Mouse (Mus musculus) bone marrow macrophage, adult 2 months (primary cell): Measurements from ENCODE around the gene Aaas. TPM values are rescaled to one million over a fixed set of nuclear protein-coding genes. Genes with fewer than 3 reads are reported as not detected.
A peak's percentile ranks its signal among the peaks of the same experiment; 100 is the strongest.

Experiments
- H3K27ac ChIP-seq: 2 replicates; pipeline ENCODE4 v1.5.1; 2012; ENCODE audit warnings: low read depth, low read length; ENCODE audit not compliant: insufficient read depth
- H3K4me1 ChIP-seq: 2 replicates; pipeline ENCODE4 v1.6.1; 2012; ENCODE audit warnings: low read length; ENCODE audit not compliant: control insufficient read depth, insufficient read depth
- H3K4me3 ChIP-seq: 2 replicates; pipeline ENCODE4 v1.5.1; 2012; ENCODE audit warnings: mild to moderate bottlenecking, low read length, moderate library complexity; ENCODE audit not compliant: insufficient read depth
- CTCF ChIP-seq: IDR thresholded peaks from 2 replicates; pipeline ENCODE4 v1.5.1; 2012; ENCODE audit warnings: low read depth, mild to moderate bottlenecking, low read length, moderate library complexity
- POLR2A ChIP-seq: IDR thresholded peaks from 2 replicates; pipeline ENCODE4 v1.6.1; 2012; ENCODE audit warnings: mild to moderate bottlenecking, low read depth, low read length, borderline replicate concordance
- polyA plus RNA-seq: library from polyadenylated mRNA; stranded (reverse); fragments of >200 nt; gene quantifications from 2 replicates; pipeline ENCODE4 v1.2.4, GENCODE M21; 2012; ENCODE audit not compliant: missing spikeins, insufficient read depth, insufficient read length

Gene Aaas
- 35.7 and 39.7 TPM in 2 replicates for polyA plus RNA-seq

DNA sequence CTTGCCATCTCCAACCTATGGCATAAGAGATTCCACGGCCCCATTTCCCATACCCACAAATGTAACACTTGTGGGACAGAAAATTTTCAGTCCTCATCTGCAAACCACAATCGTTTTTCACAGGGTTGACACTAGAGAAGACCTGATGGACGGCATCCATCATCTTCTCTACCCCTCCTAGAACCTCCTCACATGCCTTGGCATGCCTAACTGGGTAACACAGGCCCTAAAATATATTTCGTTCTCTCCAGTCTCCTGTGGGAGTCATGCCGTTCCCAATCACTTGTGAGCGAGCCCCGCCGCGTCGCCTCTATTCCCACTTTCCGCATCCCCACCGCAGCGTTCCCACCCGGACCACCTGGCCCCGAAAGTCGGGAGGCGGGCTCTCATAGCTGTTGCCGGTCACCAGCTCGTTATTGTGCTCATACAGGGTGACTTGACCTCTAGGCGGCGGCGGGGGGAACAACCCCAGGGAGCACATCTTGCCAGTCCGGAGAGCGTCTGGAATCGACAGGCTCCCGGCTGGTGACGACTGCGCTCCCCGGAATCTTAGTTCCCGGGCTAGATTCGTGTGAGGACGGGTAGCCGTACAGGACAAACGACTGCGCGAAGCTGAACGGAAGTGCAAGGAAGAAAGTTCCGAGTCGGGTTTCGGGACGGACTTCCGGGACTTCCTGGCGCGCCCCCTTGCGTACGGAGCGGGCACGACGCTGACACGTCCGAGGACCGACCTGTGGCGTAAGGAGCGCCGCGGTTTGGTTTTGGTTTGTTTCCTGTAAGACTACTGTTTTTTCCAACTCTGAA is at the start of gene Aaas:
TSS of gene Aaas (minus strand) at position 634 of the 804 bp plus-strand sequence.
- Histone ChIP-seq H3K4me3 (peak within 1 kb of the TSS; percentile 66), H3K4me1 (peaks cover 6% of the 10 kb centered on the region), H3K27ac (peak within 1 kb of the TSS; percentile 43)
- TF ChIP-seq CTCF, result 0 out of 2 replicates have a peak, but pooled peaks have one; percentile 26
- TF ChIP-seq POLR2A, result no peak

DNA sequence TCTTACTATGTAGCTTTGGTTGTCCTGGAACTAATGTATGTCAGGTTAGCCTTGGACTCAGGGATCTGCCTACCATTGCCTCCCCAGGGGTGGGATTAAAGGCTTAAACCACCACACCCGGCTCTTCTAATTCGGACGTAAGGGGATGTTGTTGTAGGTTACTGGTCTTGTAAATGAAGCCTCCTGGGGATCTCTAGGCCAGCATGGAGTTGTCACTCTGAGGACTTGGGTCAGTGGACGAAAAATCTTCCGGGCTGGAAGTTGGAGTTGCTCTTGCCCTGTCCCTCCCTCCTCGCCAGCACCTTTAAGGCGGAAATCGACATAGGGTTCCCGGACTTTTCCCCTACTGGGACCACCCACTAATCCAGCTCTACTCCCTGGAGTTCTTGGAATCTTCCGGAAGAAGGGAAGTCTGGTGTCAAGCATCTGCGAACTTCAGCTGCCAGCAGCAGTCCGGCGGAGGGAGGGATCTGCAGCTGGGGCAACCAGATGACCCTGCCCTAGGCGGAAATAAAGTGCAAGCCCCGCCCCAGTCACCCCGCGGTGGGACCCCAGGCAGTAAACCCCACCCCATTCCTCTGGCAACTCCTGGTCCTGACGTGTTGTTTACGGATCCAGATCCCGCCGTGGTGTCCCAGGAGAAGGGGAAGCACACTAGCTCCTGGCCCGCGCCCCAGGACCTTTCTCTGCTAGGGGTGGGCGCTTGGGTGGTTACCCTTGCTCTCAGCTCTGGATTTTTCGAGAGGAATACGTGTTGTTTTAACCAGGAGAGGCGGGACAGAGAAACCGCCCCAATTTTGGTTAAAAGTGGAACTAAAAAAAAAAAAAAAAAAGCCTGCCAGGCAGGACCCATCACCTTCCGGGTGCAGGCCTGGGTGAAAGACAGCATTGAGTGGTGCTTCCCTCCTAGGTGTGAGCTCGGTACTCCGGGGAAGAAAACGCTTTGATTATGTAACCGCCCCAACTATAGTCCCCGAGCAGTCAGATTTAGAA is 49.0 kb upstream of the Aaas start:
- H3K4me1 ChIP-seq, result peaks cover 28% of the 10 kb centered on the region
- no peak for TF ChIP-seq CTCF
- TF ChIP-seq POLR2A, result no peak; the same call in 1 of the 2 replicates
- H3K27ac ChIP-seq, result peak overlapping the region; percentile 92
- H3K4me3 ChIP-seq, result peak overlapping the region; percentile 68

DNA sequence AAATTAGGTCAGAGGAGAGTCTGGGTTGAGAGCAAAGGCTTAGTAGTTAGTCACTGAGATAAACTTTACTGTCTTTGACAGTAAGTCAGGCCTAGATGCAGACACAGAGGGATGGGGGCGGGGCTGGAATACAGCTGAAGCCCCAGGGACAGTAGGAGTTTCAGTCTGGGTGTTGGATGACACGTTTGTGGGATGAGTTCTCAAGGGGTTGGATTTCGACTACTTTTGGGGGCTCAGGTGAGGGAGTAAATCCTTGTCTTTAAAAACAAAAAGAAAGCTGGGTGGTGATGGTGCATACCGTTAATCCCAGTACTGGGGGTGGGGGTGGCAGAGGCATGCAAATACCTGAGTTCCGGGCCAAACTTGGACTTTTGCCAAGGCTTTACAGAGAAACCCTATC is 48.1 kb upstream of the Aaas start:
- Histone ChIP-seq H3K27ac (no peak overlapping the region; the same call in 1 of the 2 replicates), H3K4me3 (no peak overlapping the region), H3K4me1 (peaks cover 36% of the 10 kb centered on the region)
- TF ChIP-seq CTCF (no peak), POLR2A (no peak)

DNA sequence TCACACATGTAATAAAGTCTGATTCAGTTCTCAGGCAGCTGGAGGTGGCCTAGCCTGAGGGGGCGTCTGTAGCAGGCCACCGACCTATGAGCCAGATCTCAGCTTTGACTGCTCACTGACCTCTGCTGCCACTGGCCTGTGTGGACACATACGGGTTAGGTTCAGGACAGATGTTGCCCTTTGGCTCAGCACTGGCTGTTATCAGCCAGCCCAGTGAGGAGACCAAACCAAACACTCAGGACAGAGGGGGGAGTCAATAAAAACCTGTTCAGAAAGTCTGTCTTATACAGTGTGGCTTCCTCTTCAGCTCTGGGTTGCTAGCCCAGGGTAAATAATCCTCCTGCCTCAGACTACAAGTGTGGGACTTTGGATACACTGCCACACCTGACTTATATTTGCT is 44.5 kb upstream of the Aaas start:
- TF ChIP-seq CTCF (no peak), POLR2A (no peak)

DNA sequence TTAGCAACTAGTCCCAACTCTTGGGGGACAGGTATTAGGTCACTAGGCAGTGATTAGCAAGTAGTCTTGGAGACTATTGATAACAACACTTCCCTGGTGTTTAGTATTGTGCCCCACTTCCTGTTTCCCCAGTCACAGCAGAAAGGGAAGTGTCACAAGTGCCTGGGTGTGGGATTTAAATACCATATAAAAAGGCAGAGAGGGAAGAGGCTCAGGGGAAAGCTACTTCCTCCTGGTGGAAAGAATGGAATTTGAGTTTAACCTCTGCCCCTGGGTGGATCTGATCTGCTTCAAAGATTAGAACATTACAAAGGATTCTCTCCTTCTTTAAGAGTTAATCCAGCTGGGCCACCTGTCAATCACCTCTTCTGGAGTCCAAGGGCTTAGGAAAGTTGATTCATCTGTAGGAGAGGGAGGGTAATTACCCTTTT is 43.0 kb upstream of the Aaas start:
- H3K4me3 ChIP-seq, result no peak overlapping the region
- TF ChIP-seq POLR2A (no peak), CTCF (no peak)
- H3K4me1 ChIP-seq, result peaks cover 58% of the 10 kb centered on the region
- H3K27ac ChIP-seq, result peak overlapping the region; percentile 99

More for the DNA sequence above, 44.5 kb upstream of the Aaas start:
- Histone ChIP-seq H3K4me1 (peaks cover 54% of the 10 kb centered on the region), H3K27ac (peak overlapping the region; percentile 99), H3K4me3 (no peak overlapping the region)

DNA sequence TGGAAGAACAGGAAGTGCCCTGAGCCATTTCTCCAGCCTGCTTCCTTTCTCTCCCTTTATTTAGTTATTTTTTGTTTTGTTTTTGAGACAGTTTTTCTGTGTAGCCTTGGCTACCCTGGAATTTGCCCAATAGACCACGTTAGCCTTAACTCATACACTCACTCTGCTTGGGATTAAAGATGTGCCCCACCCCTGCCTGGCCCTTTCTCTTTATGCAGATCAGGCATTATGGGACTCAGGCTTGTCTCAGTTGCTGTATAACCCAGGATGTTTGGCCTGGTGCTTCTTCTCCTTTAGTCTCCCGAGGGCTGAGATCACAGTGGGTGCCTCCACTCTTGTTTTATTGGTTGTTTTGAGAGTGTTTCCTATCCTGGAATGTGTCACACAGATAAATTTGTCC is 41.9 kb upstream of the Aaas start:
- Histone ChIP-seq H3K4me3 (no peak overlapping the region), H3K27ac (peak overlapping the region; percentile 99), H3K4me1 (peaks cover 58% of the 10 kb centered on the region)
- TF ChIP-seq CTCF, result no peak
- no peak for TF ChIP-seq POLR2A

DNA sequence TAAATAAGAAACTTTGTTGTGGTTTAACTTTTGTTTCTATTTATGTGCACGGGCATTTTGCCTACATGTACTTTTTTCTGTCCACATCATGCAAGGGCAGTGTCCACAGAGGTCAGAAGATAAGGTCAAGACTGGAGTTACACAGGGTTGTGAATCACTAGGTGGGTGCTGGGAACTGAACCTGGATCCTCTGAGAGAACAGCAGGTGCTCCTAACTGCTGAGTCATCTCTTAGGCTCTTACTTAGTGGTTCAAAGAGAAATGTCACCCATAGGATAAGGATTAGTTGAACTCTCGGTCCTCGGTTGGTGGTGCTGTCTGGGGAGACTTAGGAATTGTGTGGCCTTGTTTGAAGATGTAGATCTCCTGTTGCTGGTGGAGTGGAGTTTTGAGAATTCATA is 38.4 kb upstream of the Aaas start:
- Histone ChIP-seq H3K4me3 (no peak overlapping the region), H3K4me1 (peaks cover 42% of the 10 kb centered on the region), H3K27ac (no peak overlapping the region)
- TF ChIP-seq CTCF (no peak), POLR2A (no peak)

DNA sequence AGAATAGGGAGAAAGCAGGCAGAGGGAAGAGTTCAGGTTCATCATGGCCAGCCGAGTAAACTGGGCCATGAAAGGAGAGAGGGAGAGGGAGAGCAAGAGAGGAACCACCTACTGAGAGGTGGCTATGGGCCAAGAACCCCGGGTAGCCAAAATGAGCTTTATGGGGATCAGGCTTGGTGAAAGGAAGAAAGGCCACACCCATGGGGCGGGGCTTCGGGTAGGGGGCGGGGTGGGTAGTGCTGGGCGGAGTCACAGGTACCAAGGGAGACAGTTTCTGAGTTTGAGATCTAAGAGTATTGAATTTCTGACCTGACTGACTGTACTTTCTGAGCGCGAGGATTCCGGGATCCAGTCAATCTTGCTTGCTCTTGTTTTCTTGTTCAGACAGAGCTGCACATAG is 36.1 kb upstream of the Aaas start:
- no peak for TF ChIP-seq CTCF
- no peak for TF ChIP-seq POLR2A
- H3K27ac ChIP-seq, result no peak overlapping the region
- peaks cover 24% of the 10 kb centered on the region for H3K4me1 ChIP-seq
- no peak overlapping the region for H3K4me3 ChIP-seq

DNA sequence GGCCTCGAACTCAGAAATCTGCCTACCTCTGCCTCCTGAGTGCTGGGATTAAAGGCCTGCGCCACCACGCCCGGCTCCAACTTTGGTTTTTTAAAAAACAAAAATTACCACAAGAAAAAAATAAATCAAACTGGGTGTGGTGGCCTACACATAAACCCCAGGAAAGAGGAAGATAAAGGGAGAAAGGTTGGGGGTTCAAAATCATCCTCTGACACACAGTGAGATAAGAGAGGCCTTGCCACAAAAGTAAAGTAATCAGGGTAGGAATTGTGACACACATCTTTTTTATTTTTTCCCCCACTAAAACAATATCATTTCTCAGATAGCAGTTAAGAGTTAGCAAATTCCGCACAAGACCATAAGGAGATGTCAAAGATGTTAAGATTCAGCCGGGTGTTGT is 33.1 kb upstream of the Aaas start:
- Histone ChIP-seq H3K4me3 (no peak overlapping the region), H3K4me1 (peaks cover 7% of the 10 kb centered on the region), H3K27ac (no peak overlapping the region)
- TF ChIP-seq POLR2A (no peak), CTCF (no peak)
